Mouse (Mus musculus) left cerebral cortex, adult 8-10 months (tissue): Measurements from ENCODE around the gene Hivep1. TPM values are rescaled to one million over a fixed set of nuclear protein-coding genes. Genes with fewer than 3 reads are reported as not detected.

ENCODE experiments used
- DNase-seq, 2 experiments: peaks; one replicate each; pipeline ENCODE4 v3.0.0; 2022; ENCODE audit warnings: low spot score in 2 of 2
- total RNA-seq, 4 experiments: library from RNA; stranded (reverse); gene quantifications; 2 replicates each; pipeline ENCODE4 v1.2.4; 2022

Hivep1 gene
- total RNA-seq, 4 experiments from 2014 or later: 47.6 to 60.6 (median 51.3) TPM

DNA sequence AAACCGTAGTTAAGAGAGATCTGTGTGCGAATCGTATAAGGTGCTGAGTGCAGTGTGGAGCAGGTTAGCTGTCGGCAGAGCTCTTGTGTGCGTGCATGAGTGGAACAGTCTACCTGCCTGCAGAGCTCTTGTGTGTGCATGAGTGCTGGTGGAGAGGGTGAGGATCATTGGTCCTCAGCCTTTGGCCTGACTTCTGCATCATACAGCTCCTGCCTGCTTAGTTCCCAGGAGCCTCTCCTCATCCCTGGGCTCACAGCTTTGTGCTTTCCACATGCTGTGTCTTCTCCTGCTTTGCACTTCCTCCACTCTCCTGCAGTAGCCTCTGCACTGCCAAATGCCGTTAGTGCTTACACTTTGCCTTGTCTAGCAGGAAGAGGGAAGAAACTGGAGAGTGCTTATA lies 60.2 kb downstream of the Hivep1 start:
- DNase-seq: no peak

- no peak for DNase-seq
Observed at GRCm38 (mm10) chr13:42112748-42113147, 60.9 kb downstream of the Hivep1 start.

- no peak for DNase-seq
Observed at GRCm38 (mm10) chr13:42113601-42114000, 61.8 kb downstream of the Hivep1 start.

GRCm38 (mm10) chr13:42116301-42116700 lies 64.5 kb downstream of the Hivep1 start:
- DNase-seq: no peak

- no peak for DNase-seq
Observed at GRCm38 (mm10) chr13:42119062-42119461, 67.2 kb downstream of the Hivep1 start.

- no peak for DNase-seq
Observed at GRCm38 (mm10) chr13:42121106-42121776, 69.4 kb downstream of the Hivep1 start.

GRCm38 (mm10) chr13:42121777-42122682 lies 70.2 kb downstream of the Hivep1 start:
- no peak for DNase-seq

GRCm38 (mm10) chr13:42144627-42145026 lies 92.8 kb downstream of the Hivep1 start:
- no peak for DNase-seq

GRCm38 (mm10) chr13:42149328-42150071 lies 97.7 kb downstream of the Hivep1 start:
- no peak for DNase-seq

DNA sequence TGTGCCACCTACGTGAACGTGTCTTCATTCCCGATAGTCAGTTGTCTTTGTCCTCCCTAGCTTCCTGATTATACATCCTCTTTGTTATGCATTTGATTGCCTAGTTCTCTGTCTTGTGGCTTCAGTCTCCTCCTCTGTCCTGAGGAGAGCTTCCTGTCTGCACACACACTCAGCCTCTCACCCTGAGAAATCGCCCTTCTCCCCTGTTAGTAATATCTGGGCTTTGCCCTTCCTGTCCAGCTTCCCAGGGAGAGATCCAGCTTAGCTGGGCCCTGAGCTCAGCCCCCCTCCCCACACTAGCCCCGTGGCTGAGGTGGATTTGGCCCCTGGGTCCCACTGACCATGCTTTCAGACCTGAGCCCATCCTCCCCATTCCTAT lies 98.2 kb downstream of the Hivep1 start:
- DNase-seq: no peak

GRCm38 (mm10) chr13:42150462-42151127 lies 98.8 kb downstream of the Hivep1 start:
- no peak for DNase-seq

GRCm38 (mm10) chr13:42158259-42158658 lies 106.4 kb downstream of the Hivep1 start:
- DNase-seq: peak in 1 of 2 experiments; percentile 33

DNA sequence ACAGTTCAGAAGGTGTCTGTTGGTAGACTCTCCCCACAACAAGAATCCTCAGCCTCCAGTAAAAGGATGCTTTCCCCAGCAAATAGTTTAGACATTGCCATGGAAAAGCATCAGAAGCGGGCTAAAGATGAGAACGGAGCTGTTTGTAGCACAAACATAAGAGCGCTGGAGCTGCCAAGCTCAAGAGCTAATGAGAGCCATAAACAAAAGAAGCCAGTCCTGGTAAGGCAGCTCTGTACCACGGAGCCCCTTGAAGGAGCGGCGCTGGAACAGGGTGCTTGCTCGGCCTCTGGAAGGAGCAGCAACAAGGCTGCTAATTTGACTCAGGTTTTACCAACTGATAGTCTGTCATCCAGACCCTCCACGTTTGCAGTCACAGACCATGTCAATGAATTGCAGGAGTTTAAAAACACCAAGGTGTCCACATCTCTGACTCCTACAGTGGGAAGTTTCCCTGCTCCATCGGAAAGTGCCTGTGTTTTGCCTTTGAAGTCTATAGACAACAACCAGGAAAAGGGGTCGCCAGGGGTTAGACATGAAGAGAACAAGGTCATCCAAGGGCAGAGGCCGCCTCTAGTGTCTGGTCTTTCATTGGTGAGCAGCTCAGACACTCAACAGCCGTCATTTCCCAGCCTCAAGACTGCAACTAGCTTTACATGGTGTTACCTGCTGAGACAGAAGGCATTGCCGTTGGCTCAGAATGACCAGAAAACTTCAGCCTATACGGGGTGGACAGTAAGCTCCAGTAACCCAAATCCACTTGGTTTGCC lies 107.8 kb downstream of the Hivep1 start:
- DNase-seq: no peak

GRCm38 (mm10) chr13:42170802-42171201 lies 119.0 kb downstream of the Hivep1 start:
- DNase-seq: no peak

DNA sequence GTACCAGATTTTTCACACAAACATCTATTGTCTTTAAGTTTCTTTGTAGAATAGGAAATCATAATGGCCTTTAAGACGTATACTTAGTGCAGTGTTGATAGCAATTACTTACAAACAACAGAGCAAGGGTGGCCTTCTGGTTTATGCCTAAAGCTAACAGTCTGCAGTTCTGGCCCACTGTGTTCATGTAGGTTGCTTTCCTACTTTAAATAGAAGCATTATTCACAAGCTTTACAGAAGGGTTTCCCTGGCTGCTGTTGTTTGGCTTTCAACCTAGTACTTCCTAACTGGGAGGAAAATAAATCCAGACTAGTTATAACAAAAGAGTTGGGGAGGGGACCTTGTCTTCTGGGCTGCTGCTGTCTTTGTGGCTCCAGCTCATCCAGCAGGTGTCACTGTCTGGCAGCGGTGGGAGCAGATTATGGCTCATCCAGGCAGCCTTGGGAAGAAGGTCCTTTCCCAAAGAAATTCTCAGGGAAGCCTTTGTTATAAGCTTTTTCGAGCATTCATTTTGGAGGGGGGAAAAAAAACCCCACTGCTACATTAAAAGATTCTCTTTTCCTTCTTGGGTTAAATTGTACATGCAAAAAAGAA lies 123.1 kb downstream of the Hivep1 start:
- no peak for DNase-seq

DNA sequence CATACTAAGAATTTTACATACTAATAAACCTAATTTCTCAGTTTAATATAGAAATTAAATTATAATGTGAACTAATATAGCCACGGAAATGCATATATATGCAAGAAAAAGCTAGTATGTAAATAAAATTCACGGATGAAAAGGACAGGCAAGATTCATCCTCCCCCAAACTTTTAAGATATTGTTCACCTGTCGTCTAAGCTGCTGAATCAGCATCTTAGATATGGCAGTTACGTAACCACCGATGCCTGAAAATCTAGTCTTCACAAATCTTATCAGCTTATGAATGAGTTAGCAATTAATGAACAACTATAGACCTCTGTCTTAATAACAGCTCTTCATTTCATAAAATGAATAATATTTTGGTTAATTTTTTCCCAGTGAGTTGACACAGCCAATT lies 130.8 kb downstream of the Hivep1 start:
- no peak for DNase-seq

GRCm38 (mm10) chr13:42184131-42184530 lies 132.3 kb downstream of the Hivep1 start:
- no peak for DNase-seq

DNA sequence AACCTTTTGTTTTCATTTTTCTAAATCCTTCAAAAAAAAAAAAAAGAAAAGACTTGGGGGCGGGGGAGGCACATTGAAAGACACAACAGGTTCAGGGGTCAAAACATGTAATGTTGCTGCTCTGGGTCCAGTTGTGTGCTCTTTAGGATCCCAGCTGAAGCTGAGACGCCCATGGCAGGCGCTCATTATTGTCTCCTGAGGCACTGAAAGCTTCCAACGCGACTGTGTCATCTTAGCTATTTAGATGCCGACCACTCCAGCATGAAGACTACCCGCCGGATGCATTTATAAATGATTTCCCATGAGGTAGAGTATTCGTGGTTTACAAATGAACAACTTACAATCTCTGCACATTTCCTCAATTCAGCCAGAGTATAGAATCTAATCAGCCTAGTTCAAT lies 141.2 kb downstream of the Hivep1 start:
- no peak for DNase-seq

DNA sequence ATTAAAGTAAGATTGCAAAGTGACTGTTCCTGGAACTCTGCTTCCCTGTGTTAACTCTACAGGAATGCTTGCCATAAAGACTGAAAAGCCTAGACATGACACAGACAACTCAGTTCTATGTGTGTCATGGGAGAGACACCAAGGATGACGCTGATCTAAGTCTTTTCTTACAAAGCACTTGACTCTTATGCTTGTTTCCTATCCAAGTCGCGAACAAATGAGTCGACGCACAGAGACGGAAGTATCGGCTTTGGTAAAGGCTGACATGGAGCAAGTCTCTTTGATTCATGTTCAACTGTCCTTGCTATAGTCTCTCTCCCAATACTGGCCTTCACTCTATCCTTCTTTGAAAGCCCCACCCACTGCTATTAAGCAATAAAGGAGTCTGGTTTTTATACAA lies 143.8 kb downstream of the Hivep1 start:
- no peak for DNase-seq

- DNase-seq: no peak
Observed at GRCm38 (mm10) chr13:42197656-42198055, 145.8 kb downstream of the Hivep1 start.
